Comparison of ENCODE assay signal across 24 mouse cellular contexts in the genomic region with DNA sequence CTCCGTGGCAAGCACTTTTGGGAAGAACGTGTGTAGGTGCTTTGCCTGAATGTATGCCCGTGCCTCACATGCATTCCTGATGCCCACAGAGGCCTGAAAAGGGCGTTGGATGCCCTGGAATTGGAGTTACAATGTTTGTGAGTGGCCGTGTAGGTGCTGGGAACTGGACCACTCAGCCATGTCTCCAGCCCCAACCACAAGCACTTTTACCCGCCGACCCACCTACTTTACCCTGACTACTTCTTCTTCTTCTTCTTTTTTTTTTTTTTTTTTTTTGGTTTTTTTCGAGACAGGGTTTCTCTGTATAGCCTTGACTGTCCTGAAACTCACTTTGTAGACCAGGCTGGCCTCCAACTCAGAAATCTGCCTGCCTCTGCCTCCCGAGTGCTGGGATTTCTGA. TPM values are rescaled to one million over a fixed set of nuclear protein-coding genes. Genes with fewer than 3 reads are reported as not detected.
"Had no signal": no experiment of that assay in that cellular context is flagged by ENCODE, and none has a peak within 500 bp of the region (broad histone marks: within the 10 kb centered on the region; RNA-seq: fewer than 3 reads in every experiment).

No protein-coding gene starts in this region.

RNA-seq across cellular contexts. Expression of gene Aanat, which starts 24.9 kb away (rescaled TPM):
- total RNA-seq: gastrocnemius, adult 18-20 months; gastrocnemius, adult 8-10 months; gastrocnemius, postnatal 14 days; gastrocnemius, postnatal 36 days; heart, adult 2 months; heart, postnatal 14 days; heart, postnatal 36 days; hematopoietic stem cell, adult 5-6 weeks had no signal
- polyA plus RNA-seq: gonadal fat pad, adult 2 months; heart, adult 2 months; heart, embryonic 11.5 days; heart, embryonic 13.5 days; heart, embryonic 15.5 days; heart, postnatal 0 days; hindbrain, embryonic 11.5 days; hindbrain, embryonic 15.5 days; intestine, embryonic 14.5 days; intestine, embryonic 16.5 days; kidney, adult 2 months; kidney, embryonic 15.5 days; kidney, postnatal 0 days; large intestine, adult 2 months; limb, embryonic 13.5 days; limb, embryonic 15.5 days; liver, embryonic 11.5 days had no signal

RNA-seq across cellular contexts. Expression of gene Cygb, which starts 42.9 kb away (rescaled TPM):
- total RNA-seq: hematopoietic stem cell, adult 5-6 weeks had no signal
